Mouse (Mus musculus) ES-E14 (cell line): Measurements from ENCODE around the gene Prkcz.

Experiments used
- HCFC1 ChIP-seq: IDR thresholded peaks from 2 replicates; pipeline ENCODE4 v1.6.1; 2012; ENCODE audit warnings: low read length, inconsistent platforms, borderline replicate concordance; ENCODE audit not compliant: insufficient read depth
- MAFK ChIP-seq: IDR thresholded peaks from 2 replicates; pipeline ENCODE4 v1.6.1; 2014; ENCODE audit warnings: mild to moderate bottlenecking, low read depth, low read length, inconsistent platforms; ENCODE audit not compliant: insufficient read depth
- ZNF384 ChIP-seq: IDR thresholded peaks from 2 replicates; pipeline ENCODE4 v1.6.1; 2012; ENCODE audit warnings: low read depth, low read length, inconsistent platforms

- TF ChIP-seq HCFC1, result no peak
- TF ChIP-seq ZNF384, result no peak
- no peak for TF ChIP-seq MAFK
Measured at GRCm38 (mm10) chr4:155221599-155222551, 139.3 kb downstream of the Prkcz start.
